Mouse (Mus musculus) kidney, embryonic 15.5 days (tissue): ENCODE measurements around the gene Tuba1c. TPM values are rescaled to one million over a fixed set of nuclear protein-coding genes. Genes with fewer than 3 reads are reported as not detected.

Experiments
- ATAC-seq: fragments of 200-750 bp; cut with Nextera tagmentation; replicated peaks from 2 replicates; pipeline ENCODE4 v1.8.0; 2017; ENCODE audit warnings: moderate TSS enrichment; ENCODE audit not compliant: low FRiP score
- H3K27ac ChIP-seq: fragments of 300-500 bp; sonication (generic); 2 replicates; pipeline ENCODE4 v1.5.1; 2015; ENCODE audit warnings: mild to moderate bottlenecking, inconsistent platforms
- H3K27me3 ChIP-seq: fragments of 300-500 bp; sonication (generic); 2 replicates; pipeline ENCODE4 v1.6.1; 2015; ENCODE audit warnings: inconsistent platforms
- H3K36me3 ChIP-seq: fragments of 300-500 bp; sonication (generic); 2 replicates; pipeline ENCODE4 v1.6.1; 2015; ENCODE audit warnings: inconsistent platforms
- H3K4me1 ChIP-seq: fragments of 300-500 bp; sonication (generic); 2 replicates; pipeline ENCODE4 v1.6.1; 2015; ENCODE audit warnings: inconsistent platforms
- H3K4me2 ChIP-seq: fragments of 300-500 bp; sonication (generic); 2 replicates; pipeline ENCODE4 v1.6.1; 2015; ENCODE audit warnings: moderate library complexity, mild to moderate bottlenecking, inconsistent platforms
- H3K4me3 ChIP-seq: fragments of 300-500 bp; sonication (generic); replicated peaks from 2 replicates; pipeline ENCODE4 v1.5.1; 2015; ENCODE audit warnings: mild to moderate bottlenecking, inconsistent platforms
- H3K9ac ChIP-seq: fragments of 300-500 bp; sonication (generic); 2 replicates; pipeline ENCODE4 v1.6.1; 2015; ENCODE audit warnings: mild to moderate bottlenecking, inconsistent platforms
- H3K9me3 ChIP-seq: fragments of 300-500 bp; sonication (generic); replicated peaks from 2 replicates; pipeline ENCODE4 v1.6.1; 2016; ENCODE audit warnings: inconsistent platforms
- WGBS: fragments of 180-500 bp; shearing (Covaris S2); methylation state at CpG from one replicate; pipeline ENCODE4 v1.1.7; 2015; ENCODE audit warnings: mixed read lengths; 5-methylcytosine and 5-hydroxymethylcytosine counted together
- polyA plus RNA-seq: library from polyadenylated mRNA; unstranded; fragments of >200 nt; fragmentation: Nextera tagmentation; extraction: Ambion mirVana; gene quantifications from 2 replicates; pipeline ENCODE4 v1.2.1, GENCODE M21; 2015

Tuba1c gene
- polyA plus RNA-seq, 1 experiment from 2014 or later = 185 TPM

- H3K9ac ChIP-seq = no peak overlapping the region
- peaks cover 61% of the 10 kb centered on the region for H3K4me1 ChIP-seq
- H3K4me3 ChIP-seq = no peak overlapping the region
- 0 out of 2 replicates have a peak, but pooled peaks cover 4% of the 10 kb centered on the region for H3K27me3 ChIP-seq
- no peak for ATAC-seq
- H3K4me2 ChIP-seq = no peak overlapping the region
- no peaks in the 10 kb centered on the region for H3K9me3 ChIP-seq
- 40% methylated on average over 12 of the region's 12 CpGs for WGBS
- 0 out of 2 replicates have a peak overlapping the region, but pooled peaks have one; percentile 18 for H3K27ac ChIP-seq
- H3K36me3 ChIP-seq = no peaks in the 10 kb centered on the region
Measured at GRCm38 (mm10) chr15:98989701-98990430, 39.8 kb upstream of the Tuba1c start.

DNA sequence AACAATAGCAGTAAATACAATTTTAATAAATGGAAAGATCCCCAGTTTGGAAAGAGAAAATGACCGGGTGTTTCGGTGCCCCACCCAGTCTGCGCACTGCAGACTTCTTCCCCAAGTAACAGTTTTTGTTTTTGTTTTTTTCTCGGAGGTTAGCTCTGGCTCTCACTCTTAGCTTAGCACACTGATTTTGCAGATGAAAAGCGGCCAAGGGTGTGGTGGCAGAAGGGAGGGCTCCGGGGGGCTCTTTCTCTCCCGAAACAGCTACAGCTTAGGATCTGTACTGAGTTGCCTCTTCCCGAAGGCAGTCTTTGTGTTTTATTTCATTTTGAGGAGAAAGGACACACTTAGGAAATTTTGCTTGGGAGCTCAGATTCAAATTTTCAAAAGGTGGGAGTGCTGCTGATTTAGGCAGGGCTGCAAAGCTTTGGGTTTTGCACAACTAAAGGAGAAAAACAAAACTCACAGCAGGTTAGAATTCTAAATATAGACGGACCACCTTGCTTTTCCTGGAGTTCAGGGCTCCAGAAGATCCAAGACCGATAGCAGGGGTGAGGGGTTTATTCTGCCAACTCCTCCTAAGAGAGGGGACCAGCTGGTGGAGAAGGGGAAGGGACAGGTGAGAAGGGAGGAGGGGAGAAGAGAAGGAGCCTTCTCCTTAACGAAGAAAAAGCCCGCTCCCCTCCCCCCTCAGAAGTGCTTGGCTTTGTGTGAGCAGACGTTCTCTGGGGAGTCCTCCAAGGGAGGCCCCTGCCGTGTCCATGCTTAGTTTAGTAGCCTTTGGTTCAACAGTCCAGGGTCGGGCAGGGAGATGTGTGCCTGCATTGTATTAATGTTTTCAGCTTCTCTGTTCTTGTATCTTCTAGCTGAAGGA is 38.8 kb upstream of the Tuba1c start:
- WGBS = 41% methylated on average over 15 of the region's 15 CpGs
- Histone ChIP-seq H3K27ac (peak overlapping the region; percentile 19), H3K27me3 (0 out of 2 replicates have a peak, but pooled peaks cover 4% of the 10 kb centered on the region), H3K9ac (0 out of 2 replicates have a peak overlapping the region, but pooled peaks have one; percentile 5), H3K4me1 (peaks cover 56% of the 10 kb centered on the region), H3K9me3 (no peaks in the 10 kb centered on the region), H3K4me3 (no peak overlapping the region), H3K36me3 (no peaks in the 10 kb centered on the region), H3K4me2 (0 out of 2 replicates have a peak overlapping the region, but pooled peaks have one; percentile 2)
- ATAC-seq = no peak

DNA sequence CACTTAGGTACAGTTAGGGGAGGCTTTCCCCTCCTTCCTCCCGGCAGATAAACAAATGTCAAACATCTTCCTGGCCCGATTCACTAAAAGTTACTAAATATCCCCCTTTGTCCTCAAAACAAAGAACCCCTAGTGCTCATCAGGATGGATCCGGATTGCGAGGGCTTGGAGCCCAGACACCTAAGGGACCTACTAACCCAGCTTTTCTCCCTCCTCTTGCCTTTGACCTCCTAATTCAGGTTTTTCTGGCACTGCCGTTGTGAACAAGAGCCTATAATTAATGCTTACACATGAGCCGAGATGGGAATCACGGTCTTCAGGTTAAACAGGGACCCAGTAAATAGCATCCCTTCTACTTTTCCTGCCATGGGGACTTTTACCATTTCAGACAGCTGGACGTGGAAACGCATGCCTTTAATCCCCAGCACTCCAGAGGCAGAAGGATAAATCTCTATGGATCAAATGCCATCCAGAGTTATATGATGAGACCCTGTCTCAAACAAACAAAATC is 38.1 kb upstream of the Tuba1c start:
- no peak overlapping the region for H3K4me2 ChIP-seq
- H3K36me3 ChIP-seq = no peaks in the 10 kb centered on the region
- H3K27me3 ChIP-seq = 0 out of 2 replicates have a peak, but pooled peaks cover 4% of the 10 kb centered on the region
- 39% methylated on average over 9 of the region's 9 CpGs for WGBS
- 0 out of 2 replicates have a peak overlapping the region, but pooled peaks have one; percentile 5 for H3K9ac ChIP-seq
- ATAC-seq = no peak
- H3K9me3 ChIP-seq = no peaks in the 10 kb centered on the region
- peak overlapping the region; percentile 19 for H3K27ac ChIP-seq
- H3K4me3 ChIP-seq = no peak overlapping the region
- H3K4me1 ChIP-seq = peaks cover 49% of the 10 kb centered on the region

- H3K27ac ChIP-seq = peak overlapping the region; percentile 95
- H3K4me3 ChIP-seq = peak overlapping the region; percentile 48
- H3K4me2 ChIP-seq = peak overlapping the region; percentile 70
- H3K27me3 ChIP-seq = 0 out of 2 replicates have a peak, but pooled peaks cover 4% of the 10 kb centered on the region
- H3K9me3 ChIP-seq = no peaks in the 10 kb centered on the region
- H3K9ac ChIP-seq = peak overlapping the region; percentile 43
- H3K4me1 ChIP-seq = peaks cover 44% of the 10 kb centered on the region
- peak; percentile 6; the same call in 1 of the 2 replicates for ATAC-seq
- WGBS = 41% methylated on average over 17 of the region's 17 CpGs
- H3K36me3 ChIP-seq = no peaks in the 10 kb centered on the region
Measured at GRCm38 (mm10) chr15:98992086-98992912, 37.4 kb upstream of the Tuba1c start.

GRCm38 (mm10) chr15:98993093-98993793 is 36.4 kb upstream of the Tuba1c start:
- WGBS = 6% methylated on average over 35 of the region's 35 CpGs
- H3K9ac ChIP-seq = peak overlapping the region; percentile 55
- peaks cover 37% of the 10 kb centered on the region for H3K4me1 ChIP-seq

GRCm38 (mm10) chr15:98993865-98994264 is 35.8 kb upstream of the Tuba1c start:
- ATAC-seq = no peak
- Histone ChIP-seq H3K27ac (peak overlapping the region; percentile 95), H3K4me3 (no peak overlapping the region), H3K9ac (peak overlapping the region; percentile 55; the same call in 1 of the 2 replicates), H3K9me3 (no peaks in the 10 kb centered on the region), H3K36me3 (no peaks in the 10 kb centered on the region), H3K4me2 (peak overlapping the region; percentile 70), H3K4me1 (peaks cover 41% of the 10 kb centered on the region), H3K27me3 (0 out of 2 replicates have a peak, but pooled peaks cover 4% of the 10 kb centered on the region)
- WGBS = 1% methylated on average over 11 of the region's 11 CpGs

More at GRCm38 (mm10) chr15:98993093-98993793, 36.4 kb upstream of the Tuba1c start:
- no peaks in the 10 kb centered on the region for H3K9me3 ChIP-seq
- peak overlapping the region; percentile 48 for H3K4me3 ChIP-seq
- peak overlapping the region; percentile 70 for H3K4me2 ChIP-seq
- 0 out of 2 replicates have a peak, but pooled peaks cover 4% of the 10 kb centered on the region for H3K27me3 ChIP-seq
- H3K36me3 ChIP-seq = no peaks in the 10 kb centered on the region
- ATAC-seq = peak; percentile 95
- peak overlapping the region; percentile 95 for H3K27ac ChIP-seq

GRCm38 (mm10) chr15:98994957-98995520 is 34.7 kb upstream of the Tuba1c start:
- Histone ChIP-seq H3K4me2 (no peak overlapping the region), H3K36me3 (no peaks in the 10 kb centered on the region), H3K27ac (no peak overlapping the region), H3K9me3 (no peaks in the 10 kb centered on the region), H3K27me3 (0 out of 2 replicates have a peak, but pooled peaks cover 4% of the 10 kb centered on the region), H3K4me1 (peaks cover 37% of the 10 kb centered on the region), H3K9ac (no peak overlapping the region), H3K4me3 (no peak overlapping the region)
- ATAC-seq = no peak
- WGBS = 90% methylated on average over 9 of the region's 9 CpGs

- H3K27ac ChIP-seq = no peak overlapping the region
- no peak for ATAC-seq
- no peaks in the 10 kb centered on the region for H3K9me3 ChIP-seq
- 0 out of 2 replicates have a peak, but pooled peaks cover 4% of the 10 kb centered on the region for H3K27me3 ChIP-seq
- 75% methylated on average over 7 of the region's 7 CpGs for WGBS
- H3K9ac ChIP-seq = no peak overlapping the region
- H3K4me2 ChIP-seq = no peak overlapping the region
- H3K4me1 ChIP-seq = peaks cover 37% of the 10 kb centered on the region
- H3K36me3 ChIP-seq = no peaks in the 10 kb centered on the region
- H3K4me3 ChIP-seq = no peak overlapping the region
Measured at GRCm38 (mm10) chr15:98996840-98997239, 32.9 kb upstream of the Tuba1c start.

GRCm38 (mm10) chr15:98997938-98998774 is 31.5 kb upstream of the Tuba1c start:
- 52% methylated on average over 13 of the region's 13 CpGs for WGBS
- H3K9ac ChIP-seq = no peak overlapping the region
- peaks cover 31% of the 10 kb centered on the region for H3K4me1 ChIP-seq
- no peak overlapping the region for H3K4me3 ChIP-seq
- no peak for ATAC-seq
- no peak overlapping the region for H3K27ac ChIP-seq
- no peaks in the 10 kb centered on the region for H3K9me3 ChIP-seq
- H3K27me3 ChIP-seq = no peaks in the 10 kb centered on the region
- H3K36me3 ChIP-seq = no peaks in the 10 kb centered on the region
- no peak overlapping the region for H3K4me2 ChIP-seq

DNA sequence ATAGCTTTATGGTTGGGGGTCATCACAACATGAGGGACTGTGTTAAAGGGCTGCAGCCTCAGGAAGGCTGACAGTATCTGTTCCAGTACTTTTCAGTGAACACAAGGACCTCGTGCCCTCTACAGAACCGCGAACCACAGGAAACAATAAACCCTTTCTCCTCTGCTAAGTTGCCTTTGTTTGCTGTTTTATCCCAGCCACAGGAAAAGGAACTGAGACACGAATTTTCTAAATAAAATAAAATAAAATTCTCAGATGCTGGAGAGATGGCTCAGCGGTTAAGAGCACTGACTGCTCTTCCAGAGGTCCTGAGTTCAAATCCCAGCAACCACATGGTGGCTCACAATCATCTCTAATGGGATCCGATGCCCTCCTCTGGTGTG is 30.9 kb upstream of the Tuba1c start:
- 47% methylated on average over 6 of the region's 6 CpGs for WGBS
- Histone ChIP-seq H3K9ac (no peak overlapping the region), H3K36me3 (no peaks in the 10 kb centered on the region), H3K9me3 (no peaks in the 10 kb centered on the region), H3K27me3 (no peaks in the 10 kb centered on the region), H3K27ac (no peak overlapping the region), H3K4me1 (peaks cover 27% of the 10 kb centered on the region), H3K4me2 (no peak overlapping the region), H3K4me3 (no peak overlapping the region)
- no peak for ATAC-seq
